Mouse (Mus musculus) midbrain, embryonic 16.5 days (tissue): ENCODE results near the gene Mbd5. TPM values are rescaled to one million over a fixed set of nuclear protein-coding genes. Genes with fewer than 3 reads are reported as not detected.

Experiments
- ATAC-seq: fragments of 200-750 bp; cut with Nextera tagmentation; 2 replicates; pipeline ENCODE4 v1.8.0; 2017; ENCODE audit warnings: moderate TSS enrichment
- H3K27ac ChIP-seq: fragments of 300-500 bp; sonication (generic); 2 replicates; pipeline ENCODE4 v1.5.1; 2014; ENCODE audit warnings: mild to moderate bottlenecking, low read length, mixed read lengths
- H3K27me3 ChIP-seq: fragments of 300-500 bp; sonication (generic); 2 replicates; pipeline ENCODE4 v1.6.1; 2014; ENCODE audit warnings: low read depth, low read length, mixed read lengths; ENCODE audit not compliant: control insufficient read depth, insufficient read depth
- H3K36me3 ChIP-seq: fragments of 300-500 bp; sonication (generic); 2 replicates; pipeline ENCODE4 v1.6.1; 2014; ENCODE audit warnings: mild to moderate bottlenecking, low read length, moderate library complexity, mixed read lengths; ENCODE audit not compliant: control insufficient read depth, insufficient read depth
- H3K4me1 ChIP-seq: fragments of 300-500 bp; sonication (generic); 2 replicates; pipeline ENCODE4 v1.6.1; 2014; ENCODE audit warnings: mild to moderate bottlenecking, low read length, mixed read lengths; ENCODE audit not compliant: control insufficient read depth, insufficient read depth
- H3K4me2 ChIP-seq: fragments of 300-500 bp; sonication (generic); 2 replicates; pipeline ENCODE4 v1.6.1; 2014; ENCODE audit warnings: mild to moderate bottlenecking, low read length, mixed read lengths
- H3K4me3 ChIP-seq: fragments of 300-500 bp; sonication (generic); 2 replicates; pipeline ENCODE4 v1.5.1; 2014; ENCODE audit warnings: low read depth, mild to moderate bottlenecking, low read length, moderate library complexity, mixed read lengths
- H3K9ac ChIP-seq: fragments of 300-500 bp; sonication (generic); 2 replicates; pipeline ENCODE4 v1.6.1; 2014; ENCODE audit warnings: low read depth, low read length, mixed read lengths
- H3K9me3 ChIP-seq: fragments of 300-500 bp; sonication (generic); replicated peaks from 2 replicates; pipeline ENCODE4 v1.6.1; 2014; ENCODE audit warnings: mild to moderate bottlenecking, low read length, mixed read lengths; ENCODE audit not compliant: control insufficient read depth, poor library complexity, severe bottlenecking
- WGBS: fragments of 180-500 bp; shearing (Covaris S2); extraction: QIAGEN DNeasy Blood & Tissue Kit; methylation state at CpG from one replicate; pipeline ENCODE4 v1.1.7; 2014; 5-methylcytosine and 5-hydroxymethylcytosine counted together
- polyA plus RNA-seq: library from polyadenylated mRNA; unstranded; fragments of >200 nt; fragmentation: Nextera tagmentation; extraction: Ambion mirVana; gene quantifications from 2 replicates; pipeline ENCODE4 v1.2.1, GENCODE M21; 2015

The Mbd5 gene
- polyA plus RNA-seq, 1 experiment from 2014 or later, result 32.4 TPM

- Histone ChIP-seq H3K9ac (no peak overlapping the region), H3K4me1 (peaks cover 5% of the 10 kb centered on the region; the same call in 1 of the 2 replicates), H3K4me3 (no peak overlapping the region), H3K36me3 (peaks cover 7% of the 10 kb centered on the region; the same call in 1 of the 2 replicates), H3K27me3 (no peaks in the 10 kb centered on the region), H3K27ac (no peak overlapping the region), H3K4me2 (no peak overlapping the region), H3K9me3 (no peaks in the 10 kb centered on the region)
- ATAC-seq, result no peak
- 95% methylated on average over 4 of the region's 4 CpGs for WGBS
Measured at GRCm38 (mm10) chr2:49276017-49276722, 326.9 kb downstream of the Mbd5 start.

GRCm38 (mm10) chr2:49280496-49280895, 331.2 kb downstream of the Mbd5 start:
- H3K36me3 ChIP-seq, result peaks cover 7% of the 10 kb centered on the region; the same call in 1 of the 2 replicates
- H3K4me3 ChIP-seq, result no peak overlapping the region
- no peak for ATAC-seq
- no peaks in the 10 kb centered on the region for H3K4me1 ChIP-seq
- H3K27me3 ChIP-seq, result no peaks in the 10 kb centered on the region
- H3K4me2 ChIP-seq, result no peak overlapping the region
- H3K9me3 ChIP-seq, result no peaks in the 10 kb centered on the region
- H3K9ac ChIP-seq, result no peak overlapping the region
- no peak overlapping the region for H3K27ac ChIP-seq

GRCm38 (mm10) chr2:49283583-49283982, 334.3 kb downstream of the Mbd5 start:
- Histone ChIP-seq H3K4me2 (no peak overlapping the region), H3K9me3 (no peaks in the 10 kb centered on the region), H3K9ac (no peak overlapping the region), H3K27me3 (no peaks in the 10 kb centered on the region), H3K36me3 (peaks cover 7% of the 10 kb centered on the region; the same call in 1 of the 2 replicates), H3K27ac (no peak overlapping the region), H3K4me3 (no peak overlapping the region), H3K4me1 (no peaks in the 10 kb centered on the region)
- ATAC-seq, result no peak

DNA sequence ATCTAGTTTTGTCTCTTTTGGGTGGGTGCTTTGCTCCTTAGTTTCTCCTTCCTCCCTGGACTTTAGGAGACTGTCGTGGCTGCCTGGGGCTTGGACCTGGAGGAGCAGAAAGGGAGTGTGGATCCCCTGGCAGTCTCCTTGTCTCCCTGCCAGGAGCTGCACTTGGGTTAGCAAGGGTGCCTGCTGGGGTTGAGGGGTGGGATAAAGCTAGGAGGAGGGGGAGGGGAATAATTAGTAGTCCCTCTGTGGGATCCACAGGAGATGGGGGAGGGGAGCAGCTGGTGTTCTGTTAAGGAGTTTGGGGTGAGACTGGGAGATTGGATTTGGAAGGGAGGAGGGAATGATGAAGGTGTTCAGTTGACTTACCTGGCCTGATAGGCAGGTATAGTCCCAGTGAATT, 337.7 kb downstream of the Mbd5 start:
- no peak for ATAC-seq

DNA sequence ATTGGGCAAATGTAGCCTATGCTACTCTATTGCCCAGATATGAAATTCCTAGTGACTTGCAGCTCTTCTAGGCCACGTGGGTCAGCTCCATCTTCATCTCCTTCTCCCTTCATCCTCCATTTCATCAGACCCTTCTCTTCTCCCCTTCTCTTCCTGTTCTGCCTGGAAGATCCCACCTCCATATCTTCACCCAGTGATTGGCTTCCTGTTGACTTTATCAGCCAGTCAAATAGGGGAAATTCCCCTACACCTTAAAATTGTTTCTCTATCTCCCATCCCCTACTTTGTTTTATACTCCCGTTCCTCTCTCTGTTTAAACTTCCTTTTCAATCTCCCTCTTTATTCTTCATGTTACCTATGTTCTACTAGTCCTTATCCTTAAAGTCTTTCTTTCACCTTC, 342.4 kb downstream of the Mbd5 start:
- H3K4me3 ChIP-seq, result no peak overlapping the region
- 82% methylated on average over 2 of the region's 2 CpGs for WGBS
- H3K36me3 ChIP-seq, result peaks cover 13% of the 10 kb centered on the region; the same call in 1 of the 2 replicates
- ATAC-seq, result no peak
- H3K27ac ChIP-seq, result no peak overlapping the region
- H3K9me3 ChIP-seq, result 0 out of 2 replicates have a peak, but pooled peaks cover 5% of the 10 kb centered on the region
- H3K9ac ChIP-seq, result no peak overlapping the region
- no peak overlapping the region for H3K4me2 ChIP-seq
- H3K27me3 ChIP-seq, result no peaks in the 10 kb centered on the region
- H3K4me1 ChIP-seq, result no peaks in the 10 kb centered on the region

More for the DNA sequence above, 337.7 kb downstream of the Mbd5 start:
- Histone ChIP-seq H3K4me3 (no peak overlapping the region), H3K4me2 (no peak overlapping the region), H3K27ac (no peak overlapping the region), H3K9me3 (0 out of 2 replicates have a peak, but pooled peaks cover 5% of the 10 kb centered on the region), H3K9ac (no peak overlapping the region), H3K36me3 (peaks cover 9% of the 10 kb centered on the region; the same call in 1 of the 2 replicates), H3K4me1 (no peaks in the 10 kb centered on the region), H3K27me3 (no peaks in the 10 kb centered on the region)
- 18% methylated on average over 1 of the region's 1 CpGs for WGBS

DNA sequence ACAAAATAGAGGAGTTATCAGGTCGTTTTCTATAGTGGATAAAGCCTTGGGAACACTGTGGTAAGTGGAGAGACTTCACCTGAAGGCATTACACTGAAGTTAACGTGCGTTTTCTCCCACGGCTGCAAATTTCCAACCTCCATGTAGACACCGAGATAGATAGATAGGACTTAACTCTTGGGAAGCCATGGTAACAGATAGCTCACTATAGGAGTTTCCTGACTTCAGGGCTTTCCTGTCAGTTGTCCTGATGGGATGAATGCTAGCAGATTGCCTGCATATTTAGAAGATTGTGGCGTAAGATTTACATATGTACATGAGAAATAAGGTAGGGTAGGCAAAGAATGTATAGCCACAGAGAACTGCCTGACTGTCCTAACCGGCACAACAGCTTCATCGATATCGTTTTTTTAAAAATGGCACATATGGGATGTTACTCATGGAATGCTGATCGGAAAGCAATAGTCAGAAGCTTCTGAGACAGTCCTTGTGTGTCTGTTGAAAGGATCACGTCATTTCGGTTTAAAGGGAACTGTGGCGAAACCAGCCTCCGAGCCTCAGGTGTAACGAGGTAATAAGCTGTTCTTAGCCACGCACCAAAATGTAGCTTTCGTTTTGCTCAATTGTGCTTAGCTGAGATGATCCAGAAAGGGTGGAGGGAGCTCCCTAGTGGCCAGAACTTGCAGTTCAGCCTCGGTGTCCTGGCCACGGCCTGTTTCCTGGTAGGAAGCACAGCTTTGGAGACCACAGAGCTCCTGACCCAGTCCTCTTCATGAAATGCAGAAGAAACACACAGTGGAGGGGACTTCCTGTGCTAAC, 363.5 kb downstream of the Mbd5 start:
- H3K4me1 ChIP-seq, result peaks cover 4% of the 10 kb centered on the region; the same call in 1 of the 2 replicates
- WGBS, result 43% methylated on average over 19 of the region's 19 CpGs
- H3K4me3 ChIP-seq, result peak overlapping the region; percentile 30; the same call in 1 of the 2 replicates
- no peaks in the 10 kb centered on the region for H3K9me3 ChIP-seq
- ATAC-seq, result peak; percentile 94
- peak overlapping the region; percentile 39; the same call in 1 of the 2 replicates for H3K9ac ChIP-seq
- no peaks in the 10 kb centered on the region for H3K36me3 ChIP-seq
- H3K27me3 ChIP-seq, result no peaks in the 10 kb centered on the region
- no peak overlapping the region for H3K27ac ChIP-seq
- peak overlapping the region; percentile 48 for H3K4me2 ChIP-seq

DNA sequence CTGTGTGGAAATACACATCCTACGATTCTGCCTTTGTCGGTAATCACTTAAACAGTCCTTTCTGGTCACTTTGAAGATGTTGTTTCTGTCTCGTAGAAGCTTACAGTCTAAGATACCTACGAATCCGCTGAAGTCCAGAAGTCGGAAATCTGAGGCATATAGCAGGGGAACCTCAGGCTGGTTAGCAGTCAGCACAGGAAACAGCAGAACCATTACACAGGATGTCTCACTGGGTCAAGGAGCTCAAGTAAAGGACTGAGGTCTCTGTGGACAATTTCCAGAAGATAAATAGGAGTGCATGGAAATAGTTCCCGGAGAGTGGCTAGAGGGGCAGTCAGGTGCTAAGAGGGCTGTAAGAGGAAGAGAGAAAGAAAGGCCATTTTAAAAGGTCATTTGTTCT, 384.3 kb downstream of the Mbd5 start:
- no peak overlapping the region for H3K4me2 ChIP-seq
- no peak overlapping the region for H3K27ac ChIP-seq
- no peaks in the 10 kb centered on the region for H3K36me3 ChIP-seq
- H3K4me1 ChIP-seq, result no peaks in the 10 kb centered on the region
- H3K9me3 ChIP-seq, result no peaks in the 10 kb centered on the region
- H3K27me3 ChIP-seq, result no peaks in the 10 kb centered on the region
- no peak overlapping the region for H3K4me3 ChIP-seq
- ATAC-seq, result no peak
- WGBS, result 95% methylated on average over 7 of the region's 7 CpGs
- H3K9ac ChIP-seq, result no peak overlapping the region

- Histone ChIP-seq H3K9ac (no peak overlapping the region), H3K4me3 (no peak overlapping the region), H3K27me3 (no peaks in the 10 kb centered on the region), H3K9me3 (no peaks in the 10 kb centered on the region), H3K4me1 (no peaks in the 10 kb centered on the region), H3K27ac (no peak overlapping the region), H3K36me3 (no peaks in the 10 kb centered on the region), H3K4me2 (no peak overlapping the region)
- 92% methylated on average over 9 of the region's 9 CpGs for WGBS
- ATAC-seq, result no peak
Measured at GRCm38 (mm10) chr2:49335267-49335666, 386.0 kb downstream of the Mbd5 start.

- no peaks in the 10 kb centered on the region for H3K4me1 ChIP-seq
- H3K36me3 ChIP-seq, result no peaks in the 10 kb centered on the region
- H3K4me2 ChIP-seq, result no peak overlapping the region
- no peak overlapping the region for H3K4me3 ChIP-seq
- 80% methylated on average over 2 of the region's 2 CpGs for WGBS
- no peak overlapping the region for H3K9ac ChIP-seq
- no peaks in the 10 kb centered on the region for H3K9me3 ChIP-seq
- H3K27me3 ChIP-seq, result no peaks in the 10 kb centered on the region
- H3K27ac ChIP-seq, result no peak overlapping the region
- ATAC-seq, result no peak
Measured at GRCm38 (mm10) chr2:49344287-49344686, 395.0 kb downstream of the Mbd5 start.
